Mouse (Mus musculus) forebrain, embryonic 15.5 days (tissue): ENCODE measurements around the gene Ldb3. TPM values are rescaled to one million over a fixed set of nuclear protein-coding genes. Genes with fewer than 3 reads are reported as not detected.

Experiments
- polyA plus RNA-seq: library from polyadenylated mRNA; unstranded; fragments of >200 nt; fragmentation: Nextera tagmentation; extraction: Ambion mirVana; gene quantifications from 2 replicates; pipeline ENCODE4 v1.2.1, GENCODE M21; 2015

Gene Ldb3
- polyA plus RNA-seq, 1 experiment from 2014 or later: 0.60 TPM

Other genes with a start within 250 kb of the Ldb3 start
- gene Fam25c, start 233.2 kb downstream of the Ldb3 start, polyA plus RNA-seq: not detected in 2 replicates
- 1.9 and 2.9 TPM in 2 replicates for gene Sncg, start 213.9 kb downstream of the Ldb3 start, polyA plus RNA-seq
- 4.2 and 4.3 TPM in 2 replicates for gene Mmrn2, start 213.2 kb downstream of the Ldb3 start, polyA plus RNA-seq
- 23.4 and 24.7 TPM in 2 replicates for gene Bmpr1a, start 85.3 kb downstream of the Ldb3 start, polyA plus RNA-seq
- not detected in 2 replicates for gene 9230112D13Rik, start 65.9 kb downstream of the Ldb3 start, polyA plus RNA-seq
- not detected in 2 replicates for gene Opn4, start 11.5 kb upstream of the Ldb3 start, polyA plus RNA-seq
- gene Wapl, start 85.2 kb upstream of the Ldb3 start, polyA plus RNA-seq: 21.6 and 22.3 TPM in 2 replicates
- 3.1 and 4.1 TPM in 2 replicates for gene Grid1, start 231.4 kb upstream of the Ldb3 start, polyA plus RNA-seq